Mouse (Mus musculus) 416B (cell line): Measurements from ENCODE around the gene Atp5c1.

Experiments used
- DNase-seq: peaks from one replicate; pipeline ENCODE4 v3.0.0; 2011; ENCODE audit warnings: low read depth

The Atp5c1 gene

DNA sequence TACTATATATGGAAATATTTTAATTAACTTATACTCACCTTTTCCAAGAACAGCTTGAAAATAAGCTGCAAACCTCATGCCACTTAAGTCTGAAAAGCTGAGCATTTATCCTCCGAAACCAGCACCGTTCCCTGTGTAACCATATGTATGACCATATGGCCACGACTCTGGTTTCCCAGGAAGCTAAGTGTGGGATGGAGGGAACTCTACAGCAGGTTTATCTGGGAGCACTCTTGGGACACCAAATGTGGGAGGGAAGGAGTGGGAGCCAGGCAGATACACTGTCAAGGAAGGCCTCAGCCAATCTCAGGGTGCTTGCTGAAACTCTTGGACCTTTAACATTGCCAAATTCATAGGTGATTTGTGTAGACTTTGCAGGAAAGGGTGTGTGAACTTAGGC, 29.4 kb downstream of the Atp5c1 start:
- no peak for DNase-seq

DNA sequence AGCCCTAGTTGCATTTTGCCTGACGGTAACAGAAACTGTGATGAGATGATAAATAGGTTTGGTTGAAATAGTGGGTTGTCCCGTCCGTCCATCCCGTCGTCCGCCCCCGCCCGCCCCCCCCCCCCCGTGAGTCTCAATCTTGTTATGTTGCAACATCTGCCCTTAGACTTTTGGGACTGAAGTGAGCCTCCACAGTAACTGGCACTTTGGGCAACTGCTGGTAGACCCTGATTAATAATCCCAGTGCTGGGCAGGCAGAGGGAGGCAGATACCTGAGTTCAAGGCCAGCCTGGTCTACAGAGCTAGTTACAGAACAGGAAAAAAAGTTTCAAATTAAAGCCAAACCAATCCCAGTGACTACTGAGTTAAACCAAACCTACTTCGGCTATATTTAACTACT, 30.9 kb downstream of the Atp5c1 start:
- peak; percentile 39 for DNase-seq

DNA sequence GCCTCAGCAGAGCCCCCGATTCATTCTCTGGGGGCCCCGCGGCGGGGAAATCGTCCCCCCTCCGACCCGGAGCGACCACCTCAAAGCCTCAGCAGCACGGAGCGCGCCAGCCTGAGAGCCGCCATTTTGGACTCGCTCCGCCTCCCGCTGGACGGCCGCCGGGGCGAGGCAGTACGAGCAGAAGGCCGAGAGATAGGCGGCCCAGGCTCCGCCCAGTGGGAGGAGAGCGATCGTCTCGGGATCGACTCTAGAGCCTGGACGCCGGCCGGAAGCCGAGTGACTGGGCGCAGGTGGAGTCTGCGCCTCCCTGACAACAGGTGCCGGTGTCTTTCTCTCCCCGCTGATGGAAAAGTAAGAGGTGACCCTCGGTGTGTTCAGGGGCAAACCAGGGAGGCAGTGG, 31.8 kb downstream of the Atp5c1 start, which contains the start of gene Taf3:
Gene Taf3 (minus strand): TSS at position 136 of the 400 bp plus-strand sequence.
- peak; percentile 82 for DNase-seq

DNA sequence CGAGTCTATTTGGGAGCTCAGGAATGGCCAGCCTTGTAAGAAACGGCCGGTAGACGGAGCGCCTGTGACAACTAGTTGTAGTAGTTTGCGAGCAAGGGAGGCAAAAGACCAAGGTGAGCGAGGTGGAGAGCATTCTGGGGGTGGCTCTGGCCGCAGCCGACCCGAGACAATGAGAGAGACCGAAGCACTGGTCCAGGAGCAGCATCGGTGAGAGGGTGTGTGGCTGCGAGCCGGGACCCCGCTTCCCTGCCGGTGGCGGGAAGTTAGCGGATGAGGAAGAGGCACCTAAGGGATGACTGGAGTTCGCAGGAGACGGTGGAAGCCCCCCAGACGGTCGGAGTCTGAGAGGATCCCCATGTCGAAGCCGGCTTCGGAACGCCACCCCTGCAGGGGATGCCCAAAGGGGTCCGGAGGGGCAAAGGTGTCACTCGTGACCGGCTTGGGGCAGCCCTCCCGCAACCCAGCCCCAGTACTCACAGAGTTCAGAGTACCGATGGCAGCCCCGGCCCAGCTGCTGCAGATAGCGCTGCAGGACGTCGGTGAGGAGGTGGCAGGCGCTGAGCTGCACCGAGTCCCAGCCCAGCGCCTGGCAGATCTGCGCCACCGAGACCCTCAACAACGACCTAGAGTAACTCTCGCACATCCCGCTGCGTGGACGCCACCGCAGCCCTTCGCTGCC, 32.4 kb downstream of the Atp5c1 start:
- DNase-seq: peak; percentile 43

DNA sequence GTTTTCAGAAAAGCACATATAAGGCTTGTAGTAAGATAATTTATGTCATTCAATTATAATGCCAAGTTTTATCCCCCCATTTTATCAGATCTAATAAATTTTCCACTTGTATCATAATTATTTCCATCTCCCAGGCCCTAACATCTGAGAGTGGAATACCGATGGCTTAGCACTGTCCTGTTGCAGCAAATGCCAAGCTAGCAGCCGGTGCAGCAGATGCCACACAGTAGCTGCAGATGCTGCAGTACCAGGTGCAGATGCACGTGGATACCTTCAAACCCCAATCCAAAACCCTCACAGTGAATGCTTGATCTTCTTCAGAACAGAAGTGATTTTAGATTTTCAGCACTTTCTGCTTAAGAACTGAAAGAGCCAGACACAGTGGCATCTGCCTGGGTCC, 45.3 kb downstream of the Atp5c1 start:
- DNase-seq: no peak

DNA sequence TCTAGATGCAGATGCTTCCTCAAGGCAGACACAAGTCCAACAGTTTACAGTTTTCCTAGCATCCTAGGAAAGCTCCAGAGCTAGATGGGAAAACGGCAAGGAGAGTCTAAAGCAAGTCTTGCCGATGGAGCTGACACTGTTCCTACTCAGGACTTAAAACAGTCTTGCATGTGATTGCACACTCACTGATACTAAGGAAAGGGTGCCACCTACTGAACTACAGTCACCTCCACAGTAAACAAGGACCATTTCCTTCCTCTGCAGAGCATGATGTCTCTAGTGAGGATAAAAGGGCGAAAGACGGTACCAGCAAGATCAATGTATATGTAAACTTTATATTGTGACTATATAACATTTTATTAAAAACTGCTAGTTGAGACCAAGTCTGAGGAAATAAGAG, 46.6 kb downstream of the Atp5c1 start:
- peak; percentile 57 for DNase-seq

DNA sequence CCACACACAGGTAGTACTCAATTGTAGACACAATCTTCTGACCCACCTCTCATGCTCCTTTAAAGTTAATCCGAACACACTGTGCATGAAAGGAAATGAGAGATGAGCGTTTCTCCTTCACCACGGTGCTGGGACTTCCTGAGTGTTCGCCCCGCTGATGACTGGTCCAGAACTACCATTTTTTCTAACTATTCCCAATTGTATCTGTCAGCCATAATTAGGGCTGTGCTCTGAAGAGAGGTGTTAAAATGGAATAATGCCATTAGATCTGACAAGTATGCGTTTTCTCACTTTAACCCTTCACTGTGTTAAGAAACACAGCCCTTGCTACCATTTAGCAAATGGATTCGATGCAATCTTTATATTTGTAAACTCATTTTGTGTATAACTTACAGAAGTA, 50.6 kb downstream of the Atp5c1 start:
- DNase-seq: no peak

DNA sequence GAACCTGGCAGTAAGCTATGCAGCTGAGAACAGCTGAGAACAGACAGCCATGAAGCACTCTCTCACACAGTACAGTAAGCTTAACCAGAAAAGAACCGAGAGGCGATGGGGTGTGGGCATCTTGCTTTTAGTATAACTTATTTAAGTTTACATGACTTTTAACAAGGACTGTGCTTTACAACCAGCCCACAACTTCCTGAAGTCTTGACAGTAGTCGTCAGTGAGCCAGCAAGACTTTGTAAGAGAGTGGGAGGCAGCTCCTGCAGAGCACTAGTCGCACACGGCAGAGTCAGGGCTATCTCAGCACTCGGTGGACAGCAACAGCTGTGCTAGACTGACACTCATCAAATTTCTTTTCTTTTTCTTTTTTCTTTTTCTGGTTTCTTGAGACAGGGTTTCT, 56.0 kb downstream of the Atp5c1 start:
- DNase-seq: no peak

DNA sequence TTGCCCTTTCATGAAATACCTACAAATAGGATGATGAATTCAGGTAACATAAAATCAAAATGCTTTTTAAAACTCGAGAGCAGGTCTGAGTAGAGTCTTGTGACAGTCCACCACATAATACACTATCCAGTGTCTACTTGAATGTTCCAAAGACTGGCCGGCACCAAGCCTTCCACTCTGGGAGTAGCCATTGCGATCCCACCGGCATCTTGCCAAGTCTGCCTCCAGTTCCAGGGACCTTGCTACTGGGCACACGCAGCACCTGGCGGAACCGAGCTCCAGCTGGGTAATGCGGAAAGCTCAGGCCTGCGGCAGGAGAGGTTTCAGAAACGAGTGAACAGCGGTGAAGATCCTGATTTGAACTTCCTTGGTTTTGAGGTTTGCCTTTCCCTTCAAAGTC, 59.0 kb downstream of the Atp5c1 start:
- DNase-seq: no peak

DNA sequence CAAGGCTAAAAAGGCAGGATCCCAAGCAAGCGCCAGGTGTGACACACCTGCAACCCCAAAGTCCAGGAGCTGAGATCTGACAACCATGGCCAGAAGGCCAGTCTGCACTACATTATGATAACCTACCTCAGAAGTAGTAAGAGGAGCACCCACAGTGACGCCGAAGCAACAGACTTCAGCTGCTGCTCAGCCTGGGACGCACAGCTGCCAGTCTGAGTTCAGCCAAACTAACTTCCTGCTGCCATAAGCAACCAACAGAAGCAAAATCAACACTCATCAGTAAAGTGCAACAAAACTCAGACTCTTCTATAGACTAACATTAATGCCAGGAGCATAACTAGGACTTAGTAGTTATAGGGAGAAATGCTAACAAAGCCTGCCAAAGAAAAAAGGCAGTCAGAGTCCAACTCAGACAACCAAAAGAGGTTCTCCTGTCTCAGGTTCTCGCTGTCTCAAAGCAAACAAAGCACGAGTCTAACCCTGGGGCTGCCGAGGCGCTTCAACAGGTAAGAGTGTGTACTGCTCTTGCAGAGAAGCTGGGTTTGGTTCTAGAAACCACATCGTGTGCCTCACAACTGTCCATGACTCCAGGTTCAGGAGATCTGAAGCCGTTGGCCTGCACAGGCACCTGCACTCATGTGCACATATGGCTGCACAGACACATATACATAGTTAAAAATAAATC, 65.2 kb downstream of the Atp5c1 start:
- DNase-seq: no peak

DNA sequence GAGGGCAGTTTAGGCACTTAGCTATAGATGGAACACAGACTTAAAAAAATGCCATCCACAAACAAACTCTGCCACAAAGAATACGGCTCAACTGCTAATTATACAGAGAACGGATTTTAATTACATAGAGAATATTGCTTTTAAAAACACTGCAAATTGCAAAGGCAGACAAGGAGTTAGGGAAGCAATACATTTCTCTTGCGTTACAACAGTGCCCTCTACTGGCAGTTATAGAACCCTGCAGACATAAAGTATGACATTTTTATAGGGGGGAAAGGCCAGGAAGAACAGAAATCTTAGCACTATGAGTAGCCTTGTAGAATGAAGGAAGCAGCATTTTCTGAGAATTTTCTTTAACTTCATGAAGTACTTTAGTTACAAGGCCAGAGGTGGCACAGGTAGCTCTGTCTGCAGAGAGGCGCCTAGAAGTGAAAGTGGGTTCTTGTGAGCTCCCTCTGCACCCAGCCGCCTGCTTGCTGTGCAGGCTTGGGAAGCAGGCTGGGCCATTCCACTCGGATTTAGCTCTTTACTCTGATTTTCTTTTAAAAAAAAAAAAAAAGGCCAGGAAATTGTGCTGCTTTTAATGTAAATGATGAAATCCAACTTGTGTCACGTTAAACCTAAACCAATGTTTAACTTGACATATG, 69.9 kb downstream of the Atp5c1 start:
- peak; percentile 83 for DNase-seq

DNA sequence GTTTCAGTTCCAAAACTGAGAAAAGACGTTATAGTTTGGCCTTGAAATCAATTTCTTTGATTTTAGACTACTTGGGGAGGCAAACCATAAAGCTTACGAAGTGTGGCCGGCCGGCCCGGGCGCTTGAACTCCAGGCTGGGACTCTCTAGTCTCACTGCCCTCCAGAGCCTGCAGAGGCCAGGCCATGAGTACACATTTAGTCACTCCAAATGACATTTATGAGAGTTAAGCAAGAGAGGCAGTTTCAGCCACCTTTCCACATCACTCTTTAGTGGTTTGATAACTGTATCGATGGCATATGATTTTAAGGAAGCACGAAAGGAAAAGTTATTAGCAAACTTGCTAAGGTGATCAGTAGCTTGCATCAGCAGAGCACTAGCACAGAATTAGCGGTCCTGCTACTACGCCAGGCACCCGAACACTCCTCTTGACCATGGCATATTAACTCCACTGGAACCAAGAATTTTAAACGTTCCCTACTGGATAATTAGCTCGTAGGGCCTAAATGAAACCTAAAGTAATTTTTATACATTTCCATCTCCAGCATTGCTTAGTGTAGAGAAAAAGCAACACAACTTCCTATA, 70.5 kb downstream of the Atp5c1 start:
- peak; percentile 68 for DNase-seq

DNA sequence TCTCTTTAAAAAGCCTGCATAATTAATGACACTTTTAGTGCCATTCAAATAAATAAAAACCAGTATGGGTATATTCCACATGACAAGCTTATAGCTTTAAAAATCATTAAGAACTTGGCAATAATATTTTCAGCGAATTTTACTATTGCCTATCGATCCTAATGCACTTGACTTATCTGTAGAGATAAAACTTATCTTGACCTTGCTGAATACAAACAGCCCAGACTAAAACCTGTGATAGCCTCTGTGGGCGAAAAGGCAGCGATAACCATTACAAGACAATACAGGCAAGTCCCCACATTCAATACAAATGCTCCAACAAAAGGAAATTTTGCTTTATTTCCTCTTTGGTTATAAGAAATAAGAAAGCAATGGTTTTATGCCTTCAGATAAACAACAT, 71.7 kb downstream of the Atp5c1 start:
- peak; percentile 29 for DNase-seq
